Mouse (Mus musculus) megakaryocyte progenitor cell, adult 5-6 weeks (primary cell): ENCODE measurements around the gene Gsn. TPM values are rescaled to one million over a fixed set of nuclear protein-coding genes. Genes with fewer than 3 reads are reported as not detected.

Source experiments
- ATAC-seq: replicated peaks from 2 replicates; pipeline ENCODE4 v1.8.0; 2016; ENCODE audit warnings: mild to moderate bottlenecking, moderate TSS enrichment, inconsistent platforms; ENCODE audit not compliant: poor library complexity
- total RNA-seq, 2 experiments: library from RNA; stranded (forward) in 1 of 2; stranded (reverse) in 1 of 2; fragments of 157-497, 149-512 nt in 1 of 2; fragments of 200-1000 nt in 1 of 2; gene quantifications; 2 replicates each; pipeline versions ENCODE4 v1.2.3 to v1.2.4; 2015 to 2017

Gsn gene
- total RNA-seq, 2 experiments from 2014 or later = 6.9 to 12.5 TPM

- ATAC-seq = no peak
Measured at GRCm38 (mm10) chr2:35252733-35253132, 3.4 kb upstream of the Gsn start.

GRCm38 (mm10) chr2:35253751-35254150 is 2.4 kb upstream of the Gsn start:
- no peak; the same call in 1 of the 2 replicates for ATAC-seq

DNA sequence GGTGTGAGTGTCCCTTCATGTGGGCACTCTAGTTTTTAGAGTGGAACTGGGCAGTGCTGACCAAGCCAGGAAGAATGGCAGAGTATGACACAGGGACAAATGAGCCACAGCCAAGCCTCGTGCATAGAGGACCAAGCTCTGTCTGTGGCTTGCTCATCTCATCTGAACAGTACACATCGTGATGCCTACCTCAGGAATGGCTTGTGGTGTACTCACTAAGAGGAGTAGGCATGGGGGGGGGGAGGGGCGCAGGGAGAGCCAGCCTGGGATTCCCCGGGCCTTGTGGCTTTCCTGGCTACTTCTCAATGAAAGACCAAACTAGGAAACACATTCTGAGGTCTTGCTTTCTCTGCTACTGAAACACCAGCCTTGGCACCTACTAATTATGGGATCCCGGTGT is 1.2 kb upstream of the Gsn start:
- no peak for ATAC-seq

GRCm38 (mm10) chr2:35255462-35255861 is 718 bp upstream of the Gsn start:
- ATAC-seq = no peak

- ATAC-seq = no peak
Measured at GRCm38 (mm10) chr2:35256932-35257331, 752 bp downstream of the Gsn start.

GRCm38 (mm10) chr2:35257886-35258285 is 1.7 kb downstream of the Gsn start:
- no peak for ATAC-seq

- no peak for ATAC-seq
Measured at GRCm38 (mm10) chr2:35258590-35258989, 2.4 kb downstream of the Gsn start.

DNA sequence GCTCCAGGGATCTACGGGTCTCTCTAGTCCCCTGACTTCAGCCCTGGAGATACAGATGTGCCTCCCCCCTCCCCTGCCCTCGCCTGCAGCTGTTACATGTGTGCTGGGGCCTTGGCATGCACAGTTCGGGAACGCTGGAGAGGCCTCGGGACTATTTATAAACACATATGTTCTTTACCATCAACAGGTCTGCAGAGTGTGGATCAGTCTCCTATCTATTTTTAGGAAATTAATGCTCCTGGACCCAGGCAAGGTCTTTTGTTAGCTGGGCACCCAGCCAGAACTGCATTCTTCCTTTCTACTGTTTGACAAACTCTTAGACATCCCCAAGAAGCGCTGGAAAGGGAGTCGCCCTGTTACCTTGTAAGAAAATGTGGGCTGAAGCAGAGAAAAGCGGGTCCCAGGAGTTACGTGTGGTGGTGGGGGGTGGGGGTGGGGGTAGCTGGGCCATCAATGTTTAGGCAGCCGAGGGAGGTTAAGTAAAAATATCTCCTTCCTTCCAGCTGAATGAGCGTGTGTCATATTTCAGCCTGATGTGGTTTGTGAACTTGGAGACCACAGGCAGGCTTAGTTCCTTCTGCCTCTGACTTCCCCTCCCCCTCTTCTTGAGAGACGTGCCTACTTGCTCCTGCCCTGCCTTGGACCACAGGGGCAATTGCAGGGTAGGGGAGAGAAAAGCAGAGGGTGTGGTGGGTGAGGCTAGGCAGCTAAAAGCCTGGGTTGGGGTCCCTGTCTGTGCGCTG is 3.3 kb downstream of the Gsn start:
- peak; percentile 52 for ATAC-seq

GRCm38 (mm10) chr2:35260291-35260690 is 4.1 kb downstream of the Gsn start:
- ATAC-seq = no peak

DNA sequence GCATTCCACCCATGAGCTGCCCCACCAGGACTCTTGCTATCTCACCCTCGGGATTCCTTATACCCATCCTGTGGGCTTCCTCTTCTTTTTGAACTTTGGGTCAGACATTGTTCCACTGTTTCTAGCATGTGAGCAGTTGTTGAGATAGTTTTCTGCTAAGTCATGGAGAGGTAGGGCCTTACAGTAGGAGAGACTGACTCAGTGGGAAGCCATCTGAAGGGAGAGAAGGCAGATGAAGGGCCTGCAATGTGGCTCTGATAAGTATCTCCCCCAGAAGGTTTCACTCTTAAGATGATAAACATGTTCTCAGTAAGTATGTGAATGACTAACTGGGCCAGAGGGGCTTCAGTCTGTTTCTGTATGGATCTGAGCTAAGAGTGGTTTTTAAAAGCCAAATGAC is 7.9 kb downstream of the Gsn start:
- ATAC-seq = peak; percentile 54

GRCm38 (mm10) chr2:35265296-35265695 is 9.1 kb downstream of the Gsn start:
- ATAC-seq = peak; percentile 92

DNA sequence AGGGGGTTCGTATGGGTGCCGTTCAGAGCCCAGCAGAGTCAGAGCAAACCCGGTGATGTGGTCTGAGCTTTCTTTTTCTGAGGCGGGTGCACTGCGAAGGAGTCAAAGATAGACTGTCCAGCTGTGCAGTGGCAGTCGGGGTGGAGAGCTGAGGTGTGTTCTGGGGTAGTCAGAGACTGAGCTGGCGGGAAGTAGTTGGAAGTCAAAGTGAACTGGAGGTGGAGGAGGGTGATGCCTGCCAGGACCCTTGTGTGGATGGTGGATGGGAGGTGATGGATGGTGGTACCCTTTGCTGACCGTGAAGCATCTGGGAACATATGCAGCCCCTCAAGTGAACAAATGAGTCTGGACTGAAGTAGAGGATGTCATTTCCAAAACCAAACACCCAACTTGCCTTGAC is 9.6 kb downstream of the Gsn start:
- no peak for ATAC-seq

- ATAC-seq = no peak
Measured at GRCm38 (mm10) chr2:35266251-35266905, 10.2 kb downstream of the Gsn start.

DNA sequence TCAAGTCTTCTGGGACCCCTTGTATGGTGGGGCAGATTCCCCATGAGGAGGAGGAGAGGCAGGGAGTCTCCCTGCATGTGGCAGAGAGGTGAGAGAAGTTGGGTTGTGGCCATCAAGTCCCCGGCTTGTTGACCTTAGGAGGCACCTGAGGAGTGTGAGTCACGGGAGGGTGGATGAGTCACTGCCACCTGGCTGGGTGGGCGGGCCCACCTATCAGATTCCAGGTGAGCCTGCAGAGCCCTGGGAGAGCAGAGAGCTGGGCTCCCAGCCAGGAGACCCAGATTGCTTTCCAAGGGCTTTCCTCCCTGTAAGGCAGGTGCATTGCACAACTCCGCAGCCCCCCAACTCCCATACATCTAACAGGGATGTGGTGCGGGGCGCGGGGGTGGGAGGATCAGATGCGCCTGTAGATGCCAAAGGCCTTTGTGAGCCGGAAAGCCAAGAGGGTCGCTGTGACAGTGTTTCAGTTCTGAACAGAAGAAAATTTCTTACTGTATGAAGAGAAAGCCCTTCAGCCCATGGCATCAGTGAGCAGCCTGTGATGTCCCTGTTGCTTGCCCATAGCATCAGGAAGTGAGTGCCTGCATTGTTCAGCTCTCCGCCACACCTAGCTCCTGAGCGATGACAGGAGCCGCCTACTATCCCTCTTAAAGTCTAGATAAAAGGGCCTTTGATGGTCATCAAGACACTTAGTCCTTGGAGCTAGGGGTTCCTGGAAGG is 11.1 kb downstream of the Gsn start:
- no peak for ATAC-seq

DNA sequence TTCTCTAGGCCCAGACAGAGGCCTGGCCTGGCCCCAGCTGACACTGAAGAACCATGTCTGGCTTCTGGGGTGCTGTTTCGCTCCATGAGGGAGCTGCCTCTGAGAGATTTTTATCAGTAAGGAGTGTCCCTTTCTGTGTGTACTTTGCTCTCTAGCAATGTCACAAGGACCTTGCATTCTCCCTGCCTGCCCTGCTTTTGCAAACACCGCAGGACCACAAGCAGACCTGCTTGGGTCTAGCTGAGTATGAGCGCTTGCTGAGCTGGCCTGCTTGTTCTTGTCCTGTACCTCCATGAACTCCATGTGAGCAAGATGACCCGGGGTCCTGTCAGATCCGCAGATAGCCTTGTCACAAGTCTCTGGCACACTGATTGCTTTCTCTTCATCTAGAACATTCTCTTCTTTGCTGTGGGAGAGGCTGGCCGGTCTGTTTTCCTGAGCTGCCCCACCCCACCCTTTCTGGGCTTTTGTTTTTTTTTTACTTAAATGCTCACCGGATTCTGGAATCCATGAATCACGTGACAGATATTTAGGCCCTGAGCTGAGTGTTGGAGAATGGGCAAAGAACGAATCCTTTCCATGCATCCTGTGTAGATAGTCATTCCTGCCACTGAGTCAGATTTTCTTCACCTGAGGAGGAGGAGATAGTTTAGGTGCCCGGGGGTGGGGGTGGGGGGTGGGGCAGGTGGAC is 11.8 kb downstream of the Gsn start:
- ATAC-seq = no peak

- 0 out of 2 replicates have a peak, but pooled peaks have one; percentile 16 for ATAC-seq
Measured at GRCm38 (mm10) chr2:35269136-35269535, 13.0 kb downstream of the Gsn start.

- ATAC-seq = no peak
Measured at GRCm38 (mm10) chr2:35269716-35270260, 13.6 kb downstream of the Gsn start.

- ATAC-seq = peak; percentile 90
Measured at GRCm38 (mm10) chr2:35270531-35270984, 14.4 kb downstream of the Gsn start.

- no peak for ATAC-seq
Measured at GRCm38 (mm10) chr2:35271817-35272216, 15.6 kb downstream of the Gsn start.

DNA sequence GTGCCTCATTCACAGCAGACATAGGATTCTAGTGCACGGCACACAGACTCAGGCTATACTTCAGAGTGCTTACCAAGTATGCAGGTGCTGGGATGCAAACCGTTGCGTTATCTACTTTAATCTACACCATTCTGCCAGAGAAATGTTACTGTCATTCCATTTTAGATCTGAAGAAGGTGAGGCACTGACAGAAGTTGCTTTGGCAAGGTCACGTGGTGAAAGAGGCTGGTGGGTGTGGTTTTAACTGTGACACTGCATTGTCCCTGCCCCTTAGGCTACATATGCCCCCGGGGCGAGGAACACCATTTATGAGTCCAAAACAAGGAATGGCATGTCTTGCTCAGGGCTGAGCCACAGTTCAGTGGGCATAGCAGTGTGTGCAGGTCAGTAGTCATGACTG is 16.7 kb downstream of the Gsn start:
- ATAC-seq = no peak

- ATAC-seq = no peak
Measured at GRCm38 (mm10) chr2:35273536-35273935, 17.4 kb downstream of the Gsn start.
